Mouse (Mus musculus): ENCODE measurements around the gene Zbed4.
"Not testable (repeated sequence)": the region's sequence is repeated elsewhere in the genome, so short reads cannot be mapped to it uniquely, and the experiment has no call there.

Gene Zbed4

GRCm38 (mm10) chr15:88813873-88814272 is 62.4 kb downstream of the Zbed4 start:
- DNase-seq, result not testable (repeated sequence)

GRCm38 (mm10) chr15:88814411-88815047 is 63.1 kb downstream of the Zbed4 start:
- DNase-seq, result no peak

- no peak for DNase-seq
Observed at GRCm38 (mm10) chr15:88815196-88815700, 63.8 kb downstream of the Zbed4 start.

GRCm38 (mm10) chr15:88819026-88819905 is 67.8 kb downstream of the Zbed4 start, which contains the start of the genes Alg12 and Creld2:
Alg12 (minus strand) TSS chr15:88819318.
Creld2 (plus strand) TSS chr15:88819646.
- peak; percentile 99 to 100 for DNase-seq

GRCm38 (mm10) chr15:88819906-88820303 is 68.4 kb downstream of the Zbed4 start:
- no peak for DNase-seq

- DNase-seq, result no peak
Observed at GRCm38 (mm10) chr15:88821403-88821802, 69.9 kb downstream of the Zbed4 start.

- DNase-seq, result no peak
Observed at GRCm38 (mm10) chr15:88822513-88822912, 71.1 kb downstream of the Zbed4 start.

- no peak for DNase-seq
Observed at GRCm38 (mm10) chr15:88823376-88823775, 71.9 kb downstream of the Zbed4 start.

GRCm38 (mm10) chr15:88827466-88827865 is 76.0 kb downstream of the Zbed4 start:
- peak; percentile 53 to 67 for DNase-seq

- peak; percentile 92 for DNase-seq
Observed at GRCm38 (mm10) chr15:88827991-88828799, 76.7 kb downstream of the Zbed4 start.

GRCm38 (mm10) chr15:88828800-88829705 is 77.6 kb downstream of the Zbed4 start:
- DNase-seq, result peak; percentile 96 to 98

GRCm38 (mm10) chr15:88829791-88830440 is 78.5 kb downstream of the Zbed4 start:
- DNase-seq, result peak; percentile 36 to 46

- DNase-seq, result no peak
Observed at GRCm38 (mm10) chr15:88830696-88831095, 79.2 kb downstream of the Zbed4 start.

GRCm38 (mm10) chr15:88831482-88831881 is 80.0 kb downstream of the Zbed4 start:
- peak; percentile 49 to 51 for DNase-seq

- DNase-seq, result no peak
Observed at GRCm38 (mm10) chr15:88832536-88832935, 81.1 kb downstream of the Zbed4 start.

Measured in cerebellum, postnatal 10 days (tissue).